Mouse (Mus musculus) heart, adult 2 months (tissue): ENCODE measurements at regions not wholly inside any gene's neighbourhood (a gene's known extent, or its start where the extent isn't known, plus 50 kb on each side); places are given as distances from the start of the nearest gene placed in this dataset.

Source experiments
- CTCF ChIP-seq: fragments of 200-600 bp; IDR thresholded peaks from 2 replicates; pipeline ENCODE4 v1.8.1; 2022; ENCODE audit warnings: antibody characterized with exemption, mild to moderate bottlenecking, moderate library complexity
- EP300 ChIP-seq: fragments of 200-500 bp; IDR thresholded peaks from 2 replicates; pipeline ENCODE4 v1.6.1; 2011; ENCODE audit warnings: low read depth, low read length, control low read depth; ENCODE audit not compliant: insufficient read depth
- POLR2A ChIP-seq: fragments of 200-500 bp; IDR thresholded peaks from 2 replicates; pipeline ENCODE4 v1.6.1; 2011; ENCODE audit warnings: mild to moderate bottlenecking, low read depth, low read length, control low read depth; ENCODE audit not compliant: insufficient read depth

GRCm38 (mm10) chr13:42490956-42491680 is 189.3 kb upstream of the Phactr1 start:
- no peak for TF ChIP-seq POLR2A
- TF ChIP-seq CTCF, result no peak
- TF ChIP-seq EP300, result no peak
